Mouse (Mus musculus) embryonic fibroblast, embryonic 13.5 days (primary cell): ENCODE measurements around the gene C2cd5.

Experiments used
- CTCF ChIP-seq: IDR thresholded peaks from 2 replicates; pipeline ENCODE4 v1.5.1; 2011; ENCODE audit warnings: mild to moderate bottlenecking, control low read depth, low read length, moderate library complexity, borderline replicate concordance; ENCODE audit not compliant: insufficient read depth
- POLR2A ChIP-seq: IDR thresholded peaks from 2 replicates; pipeline ENCODE4 v1.6.1; 2011; ENCODE audit warnings: low read depth, mild to moderate bottlenecking, control low read depth, low read length, moderate library complexity

DNA sequence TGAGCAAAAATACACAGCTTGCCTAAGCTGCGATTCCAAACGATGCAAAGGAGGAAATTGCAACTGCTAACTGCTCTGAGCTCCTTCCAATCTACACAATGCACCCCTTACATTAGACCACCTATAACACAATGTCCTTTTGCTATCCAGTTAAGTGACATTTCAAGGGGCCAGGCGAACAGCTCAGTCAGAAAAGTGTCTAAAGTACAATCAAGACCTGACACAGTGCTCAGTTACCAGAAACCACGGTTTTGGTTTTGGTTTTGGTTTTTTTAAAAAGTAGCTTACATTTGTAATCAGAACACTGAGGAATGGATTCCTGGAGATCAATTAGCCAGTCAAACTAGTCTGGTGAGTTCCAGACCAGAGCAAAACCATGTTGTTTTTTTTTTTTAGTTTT, 20.8 kb downstream of the C2cd5 start:
- TF ChIP-seq POLR2A (no peak), CTCF (no peak)
